Mouse (Mus musculus): ENCODE data around the gene Pard3b. TPM values are rescaled to one million over a fixed set of nuclear protein-coding genes. Genes with fewer than 3 reads are reported as not detected.

Pard3b gene
- total RNA-seq, 2 experiments from 2014 or later = 12.1 to 15.6 TPM

- DNase-seq = no peak
- intact Hi-C loops (cut with DNase I) = no loop called here
Measured at GRCm38 (mm10) chr1:62654436-62654835, 1015.8 kb downstream of the Pard3b start.

- peak; percentile 29 to 57 for DNase-seq
- intact Hi-C loops (cut with DNase I) = no loop called here
Measured at GRCm38 (mm10) chr1:62664960-62665645, 1026.5 kb downstream of the Pard3b start.

- no peak for DNase-seq
- intact Hi-C loops (cut with DNase I) = no loop called here
Measured at GRCm38 (mm10) chr1:62665771-62666730, 1027.4 kb downstream of the Pard3b start.

GRCm38 (mm10) chr1:62666780-62667179 lies 1028.2 kb downstream of the Pard3b start:
- DNase-seq = no peak
- intact Hi-C loops (cut with DNase I) = no loop called here

GRCm38 (mm10) chr1:62678611-62679344 lies 1040.2 kb downstream of the Pard3b start:
- intact Hi-C loops (cut with DNase I) = no loop called here
- DNase-seq = no peak

- intact Hi-C loops (cut with DNase I) = no loop called here
- DNase-seq = no peak
Measured at GRCm38 (mm10) chr1:62679466-62679865, 1040.8 kb downstream of the Pard3b start.

GRCm38 (mm10) chr1:62682456-62683385 lies 1044.1 kb downstream of the Pard3b start:
- DNase-seq = no peak
- intact Hi-C loops (cut with DNase I) = no loop called here

GRCm38 (mm10) chr1:62683498-62683897 lies 1044.9 kb downstream of the Pard3b start:
- no peak for DNase-seq
- intact Hi-C loops (cut with DNase I) = no loop called here

GRCm38 (mm10) chr1:62687511-62687910 lies 1048.9 kb downstream of the Pard3b start:
- no peak for DNase-seq
- intact Hi-C loops (cut with DNase I) = no loop called here

- DNase-seq = no peak
- intact Hi-C loops (cut with DNase I) = loop anchor here (10.0 kb wide), 3 partner anchors 446 to 1636 kb away; no protein-coding TSS in a partner anchor
Measured at GRCm38 (mm10) chr1:62691175-62691574, 1052.6 kb downstream of the Pard3b start.
